Mouse (Mus musculus): ENCODE results near the gene Reps1.

GRCm38 (mm10) chr10:18130276-18130675 lies 74.6 kb downstream of the Reps1 start:
- TF ChIP-seq POLR2A (IDR thresholded peaks at IDR 0.05; ENCODE audit: insufficient read depth, low read length) = no peak
- no peak for TF ChIP-seq CTCF (IDR thresholded peaks at IDR 0.05; ENCODE audit: low read depth, low read length)
- no peak for TF ChIP-seq EP300 (IDR thresholded peaks at IDR 0.05; ENCODE audit: insufficient read depth, low read depth, low read length)

All from ES-Bruce4 (cell line).